Mouse (Mus musculus) adrenal gland, postnatal 36 days (tissue): ENCODE measurements around the gene Vmn1r89. TPM values are rescaled to one million over a fixed set of nuclear protein-coding genes. Genes with fewer than 3 reads are reported as not detected.

Experiments
- DNase-seq, 2 experiments: peaks; one replicate each; pipeline ENCODE4 v3.0.0; 2021; ENCODE audit warnings: mixed read lengths in 1 of 2
- long read RNA-seq, 2 experiments: library from polyadenylated mRNA; stranded (forward); transcript quantifications; one replicate each; pipeline ENCODE4 v2.0.0; 2021; ENCODE audit warnings: borderline sequencing depth in 2 of 2
- total RNA-seq, 2 experiments: library from RNA; stranded (reverse); gene quantifications; 2 replicates each; pipeline ENCODE4 v1.2.3; 2021

Vmn1r89 gene
- total RNA-seq, result not detected
- long read RNA-seq, experiment 1, result 0 reads
- long read RNA-seq, experiment 2, result 0 reads

GRCm38 (mm10) chr7:13212720-13213119, at the start of gene Vmn1r89:
TSS of gene Vmn1r89 (plus strand) at chr7:13213020.
- DNase-seq, result no peak

DNA sequence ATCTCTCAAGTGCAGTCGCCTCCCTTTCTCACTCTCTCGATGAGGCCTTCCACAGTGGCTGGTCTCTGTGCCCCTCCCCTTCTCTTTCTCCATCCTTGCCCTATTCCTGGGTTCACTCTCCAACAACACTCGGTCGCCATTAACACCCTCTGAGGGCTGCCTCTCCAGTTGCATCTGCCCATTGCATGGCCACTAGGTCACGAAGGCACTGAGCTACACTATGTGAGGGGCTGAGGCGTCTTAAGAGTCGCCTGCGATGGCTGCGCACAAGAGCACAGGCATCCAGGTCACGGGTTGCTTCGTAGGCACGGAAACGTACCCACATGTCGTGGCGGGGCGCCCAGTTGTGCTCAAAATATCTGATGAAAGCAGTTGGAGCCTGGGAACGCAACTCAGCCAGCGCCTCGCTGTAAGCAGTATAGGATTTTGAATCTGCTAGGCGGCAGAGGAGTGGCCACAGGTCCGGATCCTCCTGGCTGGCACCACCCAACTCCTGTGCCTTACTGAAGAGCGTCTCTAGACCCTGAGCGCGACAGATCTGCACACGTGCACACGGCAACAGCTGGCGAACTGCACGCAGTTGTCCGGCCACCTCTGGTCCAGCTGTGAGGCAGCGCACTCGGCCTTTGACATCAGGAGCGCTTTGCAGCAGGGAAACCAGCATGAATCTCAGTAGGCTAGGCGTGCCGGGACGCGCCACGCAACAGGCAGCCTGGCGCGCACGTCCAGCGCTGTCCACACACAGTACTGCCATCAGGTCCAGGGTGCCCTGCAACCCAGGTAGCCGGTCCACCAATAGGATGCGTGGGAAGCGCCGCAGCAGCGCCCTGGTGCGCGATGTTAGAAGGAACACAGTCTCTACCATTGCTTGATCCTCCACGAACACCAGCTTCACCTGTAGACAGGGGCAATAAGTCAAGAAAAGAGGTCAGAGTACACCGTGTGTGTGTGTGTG, 48.2 kb downstream of the Vmn1r89 start:
- no peak for DNase-seq

GRCm38 (mm10) chr7:13263851-13264250, 51.0 kb downstream of the Vmn1r89 start:
- DNase-seq, result no peak

- DNase-seq, result no peak
Measured at GRCm38 (mm10) chr7:13264396-13264795, 51.6 kb downstream of the Vmn1r89 start.

- DNase-seq, result no peak
Measured at GRCm38 (mm10) chr7:13268749-13269260, 56.0 kb downstream of the Vmn1r89 start.

- DNase-seq, result no peak
Measured at GRCm38 (mm10) chr7:13269394-13269793, 56.6 kb downstream of the Vmn1r89 start.

Other genes with a start within 250 kb of the Vmn1r89 start
- gene Zfp324, start 247.2 kb upstream of the Vmn1r89 start, total RNA-seq, result 1 to 10 TPM; 9.3 to 9.5 TPM
- 1 to 10 TPM; 5.9 to 7.6 TPM for gene Zfp446, start 235.2 kb upstream of the Vmn1r89 start, total RNA-seq
- gene Slc27a5, start 214.8 kb upstream of the Vmn1r89 start, total RNA-seq, result under 1 TPM in 1 of 2 experiments, not detected in 1; 0.20 TPM
- gene Trim28, start 213.9 kb upstream of the Vmn1r89 start, total RNA-seq, result 100 to 1,000 TPM; 221 to 229 TPM
- 10 to 100 TPM; 11.7 to 13.6 TPM for gene Zbtb45, start 203.0 kb upstream of the Vmn1r89 start, total RNA-seq
- 100 to 1,000 TPM; 178 to 225 TPM for gene Chmp2a, start 178.2 kb upstream of the Vmn1r89 start, total RNA-seq
- 100 to 1,000 TPM; 173 to 178 TPM for gene Ube2m, start 174.7 kb upstream of the Vmn1r89 start, total RNA-seq
- gene Mzf1, start 158.3 kb upstream of the Vmn1r89 start, total RNA-seq, result 1 to 10 TPM; 1.8 to 2.9 TPM
- not detected for gene Vmn1r85, start 117.8 kb upstream of the Vmn1r89 start, total RNA-seq
- not detected for gene Vmn1r86, start 93.1 kb upstream of the Vmn1r89 start, total RNA-seq
- gene Vmn1r87, start 72.9 kb upstream of the Vmn1r89 start, total RNA-seq, result not detected
- gene Vmn1r88, start 53.5 kb upstream of the Vmn1r89 start, total RNA-seq, result under 1 TPM; 0.03 to 0.17 TPM
- gene Lig1, start 64.3 kb downstream of the Vmn1r89 start, total RNA-seq, result 10 to 100 TPM; 12.3 to 12.8 TPM
- 1 to 10 TPM; 7.1 to 8.4 TPM for gene Zswim9, start 65.7 kb downstream of the Vmn1r89 start, total RNA-seq
- under 1 TPM; 0.16 to 0.46 TPM for gene Pla2g4c, start 111.6 kb downstream of the Vmn1r89 start, total RNA-seq
- not detected for gene Cabp5, start 185.1 kb downstream of the Vmn1r89 start, total RNA-seq
- gene Bsph1, start 237.8 kb downstream of the Vmn1r89 start, total RNA-seq, result not detected